8 mouse cellular contexts compared by ENCODE assay signal in the genomic region with DNA sequence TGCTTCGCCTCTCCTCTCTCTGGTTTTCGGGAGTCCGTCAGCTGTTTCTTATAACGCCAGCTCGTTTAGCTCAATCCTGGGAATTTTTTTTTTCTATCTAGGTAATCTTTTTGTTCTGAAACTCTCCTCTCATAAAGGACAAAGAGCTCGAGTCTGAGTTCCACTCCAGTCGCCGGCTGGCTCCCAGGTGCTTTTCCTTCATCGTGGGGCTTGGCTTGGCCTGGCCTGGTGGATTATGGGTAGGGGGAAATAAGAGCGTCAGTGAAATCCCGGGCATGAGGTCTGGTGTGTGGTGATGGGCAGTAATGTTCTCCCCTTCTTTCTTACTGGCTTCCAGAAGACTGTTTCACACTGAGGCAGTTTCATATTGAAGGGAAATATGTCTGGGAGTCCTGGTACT.
A peak's percentile ranks its signal among the peaks of the same experiment; 100 is the strongest.
DNase-seq lines count a peak whose midpoint lies in the region; ATAC-seq and TF ChIP-seq lines count a peak whose summit lies in the region.

No protein-coding gene starts in this region.

- TF ChIP-seq EP300 in lung, postnatal 0 days (IDR thresholded peaks at IDR 0.05): no peak

- H3K4me3 ChIP-seq in forebrain, embryonic 10.5 days: peak overlapping the region; percentile 24; the same call in 1 of the 2 replicates
- no peak overlapping the region for H3K4me3 ChIP-seq in forebrain, embryonic 11.5 days (ENCODE audit: low read depth, low read length)
- no peak overlapping the region for H3K4me3 ChIP-seq in lung, postnatal 0 days (ENCODE audit: low read depth, low read length)
- H3K4me3 ChIP-seq in limb, embryonic 10.5 days: peak overlapping the region; percentile 42
- H3K4me3 ChIP-seq in stomach, embryonic 16.5 days (replicated peaks; ENCODE audit: low read length): no peak overlapping the region

- TF ChIP-seq CTCF in lung, postnatal 0 days (IDR thresholded peaks at IDR 0.05): no peak

- peak overlapping the region; percentile 85 for H3K27ac ChIP-seq in forebrain, embryonic 10.5 days
- H3K27ac ChIP-seq in forebrain, embryonic 11.5 days (ENCODE audit: low read depth, low read length): no peak overlapping the region; the same call in 1 of the 2 replicates
- H3K27ac ChIP-seq in lung, postnatal 0 days (ENCODE audit: low read length): peak overlapping the region; percentile 82
- H3K27ac ChIP-seq in limb, embryonic 10.5 days: peak overlapping the region; percentile 95
- peak overlapping the region; percentile 98 for H3K27ac ChIP-seq in stomach, embryonic 16.5 days (ENCODE audit: low read length)

- WGBS in forebrain, embryonic 10.5 days: 39% methylated on average over 11 of the region's 11 CpGs
- WGBS in forebrain, embryonic 11.5 days: 32% methylated on average over 11 of the region's 11 CpGs
- 46% methylated on average over 11 of the region's 11 CpGs for WGBS in lung, postnatal 0 days
- 29% methylated on average over 11 of the region's 11 CpGs for WGBS in limb, embryonic 10.5 days
- 39% methylated on average over 11 of the region's 11 CpGs for WGBS in stomach, embryonic 16.5 days

- peaks cover 37% of the 10 kb centered on the region for H3K4me1 ChIP-seq in forebrain, embryonic 10.5 days
- peaks cover 6% of the 10 kb centered on the region; the same call in 1 of the 2 replicates for H3K4me1 ChIP-seq in forebrain, embryonic 11.5 days (replicated peaks; ENCODE audit: control insufficient read depth, insufficient read depth, low read length)
- H3K4me1 ChIP-seq in lung, postnatal 0 days (ENCODE audit: insufficient read depth, low read depth, low read length): no peaks in the 10 kb centered on the region
- H3K4me1 ChIP-seq in limb, embryonic 10.5 days: peaks cover 87% of the 10 kb centered on the region
- peaks cover 31% of the 10 kb centered on the region for H3K4me1 ChIP-seq in stomach, embryonic 16.5 days (ENCODE audit: control insufficient read depth, insufficient read depth, low read length)

- H3K4me2 ChIP-seq in forebrain, embryonic 11.5 days (ENCODE audit: low read depth, low read length, severe bottlenecking): no peak overlapping the region
- H3K4me2 ChIP-seq in lung, postnatal 0 days (replicated peaks; ENCODE audit: low read depth, low read length): peak overlapping the region; percentile 42; the same call in 1 of the 2 replicates
- H3K4me2 ChIP-seq in stomach, embryonic 16.5 days (ENCODE audit: low read depth, low read length): 0 out of 2 replicates have a peak overlapping the region, but pooled peaks have one; percentile 44

- no peak for DNase-seq in forebrain, embryonic 10.5 days (ENCODE audit: extremely low spot score, low spot score)
- no peak for DNase-seq in forebrain, embryonic 11.5 days (ENCODE audit: low spot score)
- no peak for DNase-seq in lung, postnatal 0 days (ENCODE audit: low spot score)
- no peak for DNase-seq in lung, postnatal 25 days (ENCODE audit: low spot score)
- peak; percentile 61 for DNase-seq in limb, embryonic 10.5 days (ENCODE audit: low spot score)
- no peak for DNase-seq in embryo, embryonic 10.5 days (ENCODE audit: low spot score)

- ATAC-seq in forebrain, embryonic 11.5 days (replicated peaks; ENCODE audit: low FRiP score): no peak
- no peak for ATAC-seq in lung, postnatal 0 days
- no peak for ATAC-seq in stomach, embryonic 16.5 days (ENCODE audit: insufficient read depth, low FRiP score)
- ATAC-seq in activated CD4-positive, CD25-positive, alpha-beta regulatory T cell, adult 4 months: no peak

- H3K36me3 ChIP-seq in forebrain, embryonic 10.5 days (replicated peaks): no peaks in the 10 kb centered on the region
- H3K36me3 ChIP-seq in forebrain, embryonic 11.5 days (ENCODE audit: control insufficient read depth, insufficient read depth, low read length): no peaks in the 10 kb centered on the region
- H3K36me3 ChIP-seq in lung, postnatal 0 days (ENCODE audit: insufficient read depth, low read length): no peaks in the 10 kb centered on the region
- H3K36me3 ChIP-seq in limb, embryonic 10.5 days: no peaks in the 10 kb centered on the region
- H3K36me3 ChIP-seq in stomach, embryonic 16.5 days (ENCODE audit: control insufficient read depth, insufficient read depth, low read length): no peaks in the 10 kb centered on the region

- no peaks in the 10 kb centered on the region for H3K9me3 ChIP-seq in forebrain, embryonic 10.5 days
- H3K9me3 ChIP-seq in forebrain, embryonic 11.5 days (ENCODE audit: control insufficient read depth, low read length): no peaks in the 10 kb centered on the region
- no peaks in the 10 kb centered on the region for H3K9me3 ChIP-seq in lung, postnatal 0 days (ENCODE audit: low read length)
- no peaks in the 10 kb centered on the region for H3K9me3 ChIP-seq in limb, embryonic 10.5 days (replicated peaks)
- no peaks in the 10 kb centered on the region for H3K9me3 ChIP-seq in stomach, embryonic 16.5 days (replicated peaks; ENCODE audit: control insufficient read depth, low read length)

- H3K27me3 ChIP-seq in forebrain, embryonic 10.5 days (ENCODE audit: poor library complexity, severe bottlenecking): no peaks in the 10 kb centered on the region
- no peaks in the 10 kb centered on the region for H3K27me3 ChIP-seq in forebrain, embryonic 11.5 days (ENCODE audit: control insufficient read depth, insufficient read depth, low read length)
- no peaks in the 10 kb centered on the region for H3K27me3 ChIP-seq in lung, postnatal 0 days (replicated peaks; ENCODE audit: insufficient read depth, low read length)
- H3K27me3 ChIP-seq in limb, embryonic 10.5 days (ENCODE audit: low read depth, poor library complexity, severe bottlenecking): no peaks in the 10 kb centered on the region
- no peaks in the 10 kb centered on the region for H3K27me3 ChIP-seq in stomach, embryonic 16.5 days (ENCODE audit: control insufficient read depth, insufficient read depth, low read length)

- H3K9ac ChIP-seq in forebrain, embryonic 11.5 days (ENCODE audit: low read length): no peak overlapping the region
- H3K9ac ChIP-seq in lung, postnatal 0 days (replicated peaks; ENCODE audit: low read depth): no peak overlapping the region
- H3K9ac ChIP-seq in stomach, embryonic 16.5 days (ENCODE audit: low read length): peak overlapping the region; percentile 50

Comparison
In these comparisons a context has a peak if more than half of its experiments do, and no peak if none do; other contexts are left out.
1. H3K4me3 ChIP-seq: peak in forebrain, embryonic 10.5 days (single experiment) and limb, embryonic 10.5 days (single experiment); none in forebrain, embryonic 11.5 days (single experiment), lung, postnatal 0 days (single experiment) and stomach, embryonic 16.5 days (single experiment).